Mouse (Mus musculus): Measurements from ENCODE around the gene Hoxb2.

Gene Hoxb2

DNA sequence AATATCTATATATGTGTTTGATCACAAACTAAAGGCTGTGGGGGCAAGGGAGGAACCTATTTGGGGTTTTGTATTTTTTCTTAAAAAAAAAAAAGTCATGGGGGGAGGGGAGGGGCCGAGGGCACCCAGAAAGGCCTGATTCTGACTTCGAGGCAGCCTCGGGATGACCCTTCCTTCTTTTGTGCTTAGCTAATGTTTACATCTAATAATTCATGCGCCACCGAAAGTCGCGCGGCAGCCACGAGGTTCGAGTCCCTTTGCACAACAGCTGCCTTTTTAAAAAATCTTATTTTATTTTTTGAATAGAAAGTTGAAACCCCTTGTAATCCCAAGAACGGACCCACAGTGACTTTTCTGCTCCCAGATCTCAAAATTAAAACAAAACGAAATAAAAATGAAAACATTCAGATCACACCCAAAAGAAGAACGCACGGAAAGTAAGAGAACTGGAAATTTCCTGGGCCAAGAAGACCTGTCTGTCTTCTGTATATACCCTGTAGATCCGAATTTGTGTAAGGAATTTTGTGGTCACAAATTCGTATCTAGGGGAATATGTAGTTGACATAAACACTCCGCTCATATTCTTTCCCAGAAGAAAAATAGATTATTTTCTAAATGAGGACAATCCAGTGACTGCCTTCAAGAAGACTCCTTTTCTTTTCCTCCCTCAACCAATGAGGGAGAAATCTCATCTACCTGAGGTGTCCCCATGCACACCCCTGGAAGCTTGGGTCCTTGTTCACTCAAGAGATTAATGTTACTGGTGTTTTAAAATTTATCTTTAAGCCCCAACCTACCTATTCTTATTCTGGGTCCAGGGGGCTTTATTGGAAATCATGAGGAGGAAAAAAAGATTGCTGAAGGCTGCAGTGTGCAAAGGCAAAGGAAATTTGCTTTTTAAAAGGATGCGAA, 33.4 kb upstream of the Hoxb2 start:
- no peak for DNase-seq (ENCODE audit: low spot score)

GRCm38 (mm10) chr11:96317608-96318367, 32.5 kb upstream of the Hoxb2 start, which contains the start of gene Hoxb4:
TSS of gene Hoxb4 (plus strand) at chr11:96318267.
- DNase-seq (ENCODE audit: low spot score), result no peak

GRCm38 (mm10) chr11:96318368-96319070, 31.8 kb upstream of the Hoxb2 start:
- no peak for DNase-seq (ENCODE audit: low spot score)

GRCm38 (mm10) chr11:96319071-96319902, 31.0 kb upstream of the Hoxb2 start:
- no peak for DNase-seq (ENCODE audit: low spot score)

DNA sequence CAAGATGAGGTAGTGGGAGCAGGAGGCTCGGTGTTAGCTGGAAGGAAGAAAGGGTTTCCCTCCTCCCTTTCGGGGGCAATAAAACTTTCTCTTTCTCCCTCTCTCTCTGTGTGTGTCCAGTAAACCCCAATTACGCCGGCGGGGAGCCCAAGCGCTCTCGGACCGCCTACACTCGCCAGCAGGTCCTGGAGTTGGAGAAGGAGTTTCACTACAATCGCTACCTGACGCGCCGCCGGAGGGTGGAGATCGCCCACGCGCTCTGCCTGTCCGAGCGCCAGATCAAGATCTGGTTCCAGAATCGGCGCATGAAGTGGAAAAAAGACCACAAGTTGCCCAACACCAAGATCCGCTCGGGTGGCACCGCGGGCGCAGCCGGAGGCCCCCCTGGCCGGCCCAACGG, 30.4 kb upstream of the Hoxb2 start:
- no peak for DNase-seq (ENCODE audit: low spot score)

DNA sequence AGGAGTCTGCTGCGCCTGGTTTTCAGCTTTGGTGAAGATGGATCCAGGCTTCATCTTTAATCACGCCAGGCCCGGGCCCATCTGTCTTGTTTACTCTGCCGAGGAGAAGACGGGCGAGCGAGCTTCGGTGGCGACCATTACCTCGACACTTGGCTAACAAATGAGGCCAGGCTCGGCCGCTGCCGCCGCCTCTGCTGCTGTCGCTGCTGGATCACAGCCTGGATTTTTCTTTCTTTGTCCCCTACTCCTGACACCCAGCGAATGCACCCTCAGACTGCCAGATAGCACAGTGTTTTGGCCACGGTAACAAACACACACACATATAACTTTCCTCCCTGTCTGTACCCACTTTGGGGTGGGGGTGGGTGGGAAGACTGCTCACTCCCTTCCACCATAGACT, 29.6 kb upstream of the Hoxb2 start:
- DNase-seq (ENCODE audit: low spot score), result no peak

DNA sequence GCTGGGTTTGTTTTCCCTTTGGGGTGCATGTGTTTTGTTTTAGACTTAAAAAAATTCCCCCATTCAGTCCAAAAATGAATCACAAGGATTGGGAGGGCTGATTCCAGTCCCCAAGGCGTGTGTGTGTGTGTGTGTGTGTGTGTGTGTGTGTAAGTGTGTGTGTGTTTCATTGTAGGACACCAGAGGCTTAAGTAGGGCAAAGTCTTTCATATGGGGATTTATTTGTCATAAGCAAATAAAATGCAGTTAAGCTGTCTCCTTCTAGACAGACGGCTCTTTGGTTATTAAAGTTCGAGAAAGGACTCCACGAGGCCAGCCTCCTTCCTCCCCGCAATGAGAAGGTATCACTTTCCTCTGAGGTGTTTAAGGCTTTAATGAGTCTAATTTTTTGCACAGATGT, 28.5 kb upstream of the Hoxb2 start:
- DNase-seq (ENCODE audit: low spot score), result no peak

- no peak for DNase-seq (ENCODE audit: low spot score)
Measured at GRCm38 (mm10) chr11:96322738-96323137, 27.6 kb upstream of the Hoxb2 start.

DNA sequence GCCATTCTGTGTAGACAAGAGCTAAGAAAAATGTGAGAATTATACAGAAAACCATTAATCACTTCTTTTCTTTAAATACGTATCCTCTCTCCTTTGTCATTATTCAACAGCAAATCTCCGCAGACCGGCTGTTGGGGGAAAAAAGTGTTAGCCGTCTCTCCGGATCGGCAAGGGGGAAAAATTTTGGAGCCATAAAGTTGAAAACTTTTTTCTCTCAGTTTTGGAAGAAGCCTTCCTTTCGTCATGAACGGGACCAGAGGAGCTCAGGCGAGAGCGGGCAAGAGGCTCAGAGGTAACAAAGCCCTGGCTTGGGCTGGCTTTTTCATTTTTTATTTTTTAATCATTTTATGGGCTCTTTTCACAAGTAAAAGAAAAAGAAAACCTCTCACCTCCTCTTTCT, 27.2 kb upstream of the Hoxb2 start, which contains the start of gene Hoxb3:
Gene Hoxb3, plus strand, starts transcription at position 173 of the 400 bp plus-strand sequence.
- no peak for DNase-seq (ENCODE audit: low spot score)

DNA sequence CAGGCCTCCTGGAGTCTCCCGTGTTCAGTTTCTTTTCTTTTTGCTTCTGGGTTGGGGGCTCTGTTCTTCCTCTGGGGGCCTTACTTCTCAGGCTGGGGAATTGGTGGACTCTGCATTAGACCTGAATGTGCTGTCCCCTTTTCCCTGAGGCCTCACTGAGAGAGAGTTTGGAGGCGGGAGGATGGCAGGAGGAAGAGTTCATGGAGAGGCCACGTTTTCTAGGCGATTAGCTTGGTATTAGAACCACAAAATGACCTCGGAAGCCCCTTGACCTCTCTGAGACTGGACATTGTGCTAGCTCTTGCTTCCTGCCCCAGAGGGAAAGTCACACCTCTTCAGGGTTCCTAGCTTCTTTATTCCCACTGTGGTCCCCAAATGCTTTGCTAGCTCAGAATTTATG, 26.2 kb upstream of the Hoxb2 start:
- DNase-seq (ENCODE audit: low spot score), result no peak

GRCm38 (mm10) chr11:96324965-96325364, 25.4 kb upstream of the Hoxb2 start:
- no peak for DNase-seq (ENCODE audit: low spot score)

DNA sequence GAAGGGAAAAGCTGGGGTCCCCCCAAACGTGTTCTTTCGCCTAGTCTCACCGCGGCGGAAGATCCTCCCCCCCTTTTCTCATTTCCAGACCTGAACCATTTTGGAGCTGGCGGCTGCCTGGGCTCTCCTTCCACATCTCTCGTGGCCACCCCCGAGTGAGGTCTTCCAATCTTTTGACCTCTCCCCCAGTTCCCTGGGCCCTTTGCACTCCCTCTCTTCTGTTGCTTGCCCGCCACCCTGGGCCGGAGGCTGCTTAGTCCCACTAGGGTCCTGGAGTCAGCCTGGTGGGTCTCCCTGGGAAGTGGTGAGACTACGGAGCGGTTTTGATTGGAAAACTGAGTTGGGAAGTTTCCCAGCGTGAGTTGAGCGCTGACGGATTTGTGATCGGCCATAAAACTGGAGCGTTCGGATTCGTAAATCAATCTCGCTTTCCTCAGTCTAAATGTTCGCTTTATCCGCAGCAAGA, 24.5 kb upstream of the Hoxb2 start:
- DNase-seq (ENCODE audit: low spot score), result no peak

GRCm38 (mm10) chr11:96326705-96327104, 23.6 kb upstream of the Hoxb2 start:
- DNase-seq (ENCODE audit: low spot score), result no peak

DNA sequence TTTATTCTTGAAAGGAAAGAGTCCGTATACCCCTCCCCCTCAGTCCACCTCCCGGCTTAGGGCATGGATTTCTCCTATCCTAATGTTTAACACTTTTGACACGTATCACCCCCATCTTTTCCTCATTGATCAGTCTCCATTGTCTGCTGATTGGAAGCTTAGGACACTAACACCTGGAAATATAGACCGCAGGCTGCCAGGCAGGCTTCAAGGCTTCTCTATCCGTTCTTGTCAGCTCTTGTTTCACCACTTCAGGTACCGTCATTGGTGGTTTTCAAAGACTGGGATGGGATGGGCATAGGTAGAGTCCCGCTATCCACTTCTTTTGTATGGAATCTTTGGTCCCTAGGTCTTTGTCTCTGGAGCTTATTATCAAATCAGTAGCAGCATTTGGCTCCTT, 23.2 kb upstream of the Hoxb2 start:
- DNase-seq (ENCODE audit: low spot score), result no peak

GRCm38 (mm10) chr11:96327750-96328149, 22.6 kb upstream of the Hoxb2 start:
- DNase-seq (ENCODE audit: low spot score), result no peak

DNA sequence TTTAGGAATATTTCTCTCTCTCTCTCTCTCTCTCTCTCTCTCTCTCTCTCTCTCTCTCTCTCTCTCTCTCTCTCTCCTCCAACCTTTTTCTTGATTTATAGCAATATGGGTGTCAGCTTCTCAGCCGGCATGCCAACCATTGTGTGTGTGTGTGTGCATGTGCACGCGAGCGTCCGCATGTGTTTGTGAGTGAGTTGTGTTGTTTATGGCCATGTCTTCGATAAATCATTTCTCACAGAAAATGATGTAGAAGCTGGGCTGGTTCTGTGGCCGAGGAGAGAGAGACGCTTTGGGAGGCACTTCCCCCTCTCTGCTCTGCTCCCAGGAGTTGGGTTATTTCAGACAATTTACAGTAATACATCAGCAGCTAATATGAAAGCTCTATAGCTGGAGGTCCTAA, 21.7 kb upstream of the Hoxb2 start:
- DNase-seq (ENCODE audit: low spot score), result no peak

- DNase-seq (ENCODE audit: low spot score), result no peak
Measured at GRCm38 (mm10) chr11:96332105-96332504, 18.2 kb upstream of the Hoxb2 start.

- no peak for DNase-seq (ENCODE audit: low spot score)
Measured at GRCm38 (mm10) chr11:96332618-96333032, 17.7 kb upstream of the Hoxb2 start.

DNA sequence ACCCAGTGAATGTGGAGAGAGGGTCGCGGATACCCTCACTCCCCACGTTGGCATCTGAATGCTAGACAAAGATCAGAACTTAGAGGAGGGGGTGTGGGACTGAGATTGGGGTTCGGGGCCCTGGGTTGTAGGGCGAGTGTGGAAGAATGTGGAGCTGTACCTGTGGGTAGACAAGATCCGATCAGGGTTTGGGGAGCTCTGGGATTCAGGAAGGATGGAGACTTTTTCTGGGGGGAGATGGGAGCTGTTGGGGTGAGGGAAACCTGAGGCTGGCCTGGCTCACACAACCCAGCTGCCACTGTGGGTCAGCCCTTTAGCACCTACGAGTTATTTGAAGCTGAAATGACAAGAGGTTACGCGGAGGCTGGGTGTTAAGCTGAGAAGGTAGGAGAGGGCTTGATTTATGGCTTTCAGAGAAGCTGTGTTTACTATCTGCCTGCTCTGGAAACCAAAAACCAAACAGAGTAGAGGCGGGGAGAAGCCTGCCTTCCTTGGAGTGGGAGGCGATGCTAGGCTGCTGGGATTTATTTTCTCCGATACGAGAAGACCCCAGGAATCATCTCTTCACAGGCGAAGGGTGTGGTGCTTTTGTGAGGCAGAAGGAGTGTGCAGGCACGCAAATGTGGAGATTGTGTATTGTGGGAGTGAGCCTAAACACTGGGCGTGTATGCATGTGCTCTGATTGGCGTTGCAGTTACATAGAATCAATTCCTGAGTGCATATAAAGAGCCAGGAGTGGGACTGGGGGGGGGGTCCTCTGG, 16.9 kb upstream of the Hoxb2 start:
- no peak for DNase-seq (ENCODE audit: low spot score)

- no peak for DNase-seq (ENCODE audit: low spot score)
Measured at GRCm38 (mm10) chr11:96334002-96334364, 16.3 kb upstream of the Hoxb2 start.

DNA sequence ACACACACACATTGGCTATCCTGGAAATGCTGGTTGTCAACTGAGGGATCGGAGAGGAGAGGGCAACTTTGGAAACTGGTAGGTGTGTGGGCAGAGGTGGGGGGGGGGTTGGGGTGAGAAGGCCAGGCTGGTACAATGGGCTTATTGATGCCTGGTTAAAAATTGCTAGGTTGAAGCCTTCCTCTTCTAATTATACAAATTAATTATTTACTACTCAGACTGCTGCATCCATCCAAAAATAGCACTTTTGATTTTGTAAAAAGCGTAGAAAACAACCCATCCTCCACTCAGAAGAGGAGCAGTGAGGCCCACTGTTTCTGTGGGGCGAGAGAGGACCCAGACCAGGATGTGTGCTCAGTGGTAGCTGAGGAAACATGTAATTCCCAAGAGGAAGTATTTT, 15.3 kb upstream of the Hoxb2 start:
- DNase-seq (ENCODE audit: low spot score), result no peak

Data from ovary, postnatal 10 days (tissue).